8 mouse cellular contexts compared by ENCODE assay signal in genomic region chr11:5443511-5444233, GRCm38 (mm10). TPM values are rescaled to one million over a fixed set of nuclear protein-coding genes. Genes with fewer than 3 reads are reported as not detected.
DNase-seq lines count a peak whose midpoint lies in the region; ATAC-seq and TF ChIP-seq lines count a peak whose summit lies in the region.

No protein-coding gene starts in this region.

- peak; percentile 26 to 46 for DNase-seq in cerebellum, adult 2 months
- DNase-seq in cerebellum, postnatal 36 days = no peak
- peak; percentile 55 for DNase-seq in Muller cell, postnatal 12 days (ENCODE audit: inconsistent ontology term)
- DNase-seq in embryonic facial prominence, embryonic 10.5 days (ENCODE audit: low spot score) = peak; percentile 68
- DNase-seq in kidney, postnatal 14 days = peak; percentile 32
- DNase-seq in midbrain, embryonic 10.5 days (ENCODE audit: low spot score) = peak; percentile 67
- peak; percentile 22 to 70 for DNase-seq in spleen, postnatal 4 days (ENCODE audit: low spot score in 2 of 2)

- H3K27me3 ChIP-seq in cerebellum, adult 2 months (ENCODE audit: control insufficient read depth, insufficient read depth, low read length) = no peaks in the 10 kb centered on the region
- H3K27me3 ChIP-seq in embryonic facial prominence, embryonic 10.5 days (replicated peaks; ENCODE audit: low read depth, poor library complexity, severe bottlenecking) = peaks cover 21% of the 10 kb centered on the region
- no peaks in the 10 kb centered on the region for H3K27me3 ChIP-seq in heart, embryonic 15.5 days
- peaks cover 11% of the 10 kb centered on the region for H3K27me3 ChIP-seq in midbrain, embryonic 10.5 days (ENCODE audit: low read depth, poor library complexity, severe bottlenecking)

- no peak for ATAC-seq in heart, embryonic 15.5 days (replicated peaks; ENCODE audit: insufficient number of reproducible peaks, insufficient read depth, low FRiP score, low read depth)

- TF ChIP-seq CTCF in cerebellum, adult 2 months (IDR thresholded peaks at IDR 0.05; ENCODE audit: borderline replicate concordance, insufficient read depth, low read depth, low read length) = no peak

- no peaks in the 10 kb centered on the region for H3K36me3 ChIP-seq in embryonic facial prominence, embryonic 10.5 days (replicated peaks)
- H3K36me3 ChIP-seq in heart, embryonic 15.5 days = no peaks in the 10 kb centered on the region
- 0 out of 2 replicates have a peak, but pooled peaks cover 3% of the 10 kb centered on the region for H3K36me3 ChIP-seq in midbrain, embryonic 10.5 days

- H3K4me3 ChIP-seq in cerebellum, adult 2 months (replicated peaks; ENCODE audit: insufficient read depth, low read depth, low read length) = peak overlapping the region; percentile 64
- peak overlapping the region; percentile 89 for H3K4me3 ChIP-seq in embryonic facial prominence, embryonic 10.5 days
- peak overlapping the region; percentile 89 for H3K4me3 ChIP-seq in heart, embryonic 15.5 days
- H3K4me3 ChIP-seq in midbrain, embryonic 10.5 days = peak overlapping the region; percentile 90

- H3K4me2 ChIP-seq in heart, embryonic 15.5 days = peak overlapping the region; percentile 94

- 6% methylated on average over 38 of the region's 38 CpGs for WGBS in cerebellum, adult 2 months
- WGBS in embryonic facial prominence, embryonic 10.5 days = under 1% methylated on average over 38 of the region's 38 CpGs
- 2% methylated on average over 38 of the region's 38 CpGs for WGBS in heart, embryonic 15.5 days
- WGBS in midbrain, embryonic 10.5 days = under 1% methylated on average over 38 of the region's 38 CpGs

- no peak overlapping the region for H3K27ac ChIP-seq in cerebellum, adult 2 months (ENCODE audit: insufficient read depth, low read length)
- peak overlapping the region; percentile 93 for H3K27ac ChIP-seq in embryonic facial prominence, embryonic 10.5 days (replicated peaks)
- peak overlapping the region; percentile 84 for H3K27ac ChIP-seq in heart, embryonic 15.5 days
- H3K27ac ChIP-seq in midbrain, embryonic 10.5 days (replicated peaks) = peak overlapping the region; percentile 95

- peak overlapping the region; percentile 94 for H3K9ac ChIP-seq in heart, embryonic 15.5 days

- no peak for TF ChIP-seq POLR2A in cerebellum, adult 2 months (IDR thresholded peaks at IDR 0.05; ENCODE audit: borderline replicate concordance, insufficient read depth, low read length)

- no peaks in the 10 kb centered on the region for H3K4me1 ChIP-seq in cerebellum, adult 2 months (ENCODE audit: control insufficient read depth, insufficient read depth, low read length)
- peaks cover 41% of the 10 kb centered on the region for H3K4me1 ChIP-seq in embryonic facial prominence, embryonic 10.5 days
- H3K4me1 ChIP-seq in heart, embryonic 15.5 days (replicated peaks) = peaks cover 18% of the 10 kb centered on the region
- peaks cover 57% of the 10 kb centered on the region for H3K4me1 ChIP-seq in midbrain, embryonic 10.5 days

- no peaks in the 10 kb centered on the region for H3K9me3 ChIP-seq in embryonic facial prominence, embryonic 10.5 days
- no peaks in the 10 kb centered on the region for H3K9me3 ChIP-seq in heart, embryonic 15.5 days (replicated peaks)
- H3K9me3 ChIP-seq in midbrain, embryonic 10.5 days (replicated peaks) = no peaks in the 10 kb centered on the region

RNA-seq across cellular contexts. Expression of gene Znrf3, which starts 1.0 kb away (rescaled TPM):
- polyA plus RNA-seq in cerebellum, adult 2 months (2012; rRNA removed) = 5.4 and 5.8 TPM in 2 replicates
- polyA plus RNA-seq in embryonic facial prominence, embryonic 10.5 days (2016; fragmentation: Nextera tagmentation; extraction: Ambion mirVana) = 13.1 and 13.8 TPM in 2 replicates
- polyA plus RNA-seq in heart, embryonic 15.5 days (2015; fragmentation: Nextera tagmentation; extraction: Ambion mirVana) = 6.5 and 6.7 TPM in 2 replicates
- polyA plus RNA-seq in midbrain, embryonic 10.5 days (2016; fragmentation: Nextera tagmentation; extraction: Ambion mirVana) = 12.2 and 12.8 TPM in 2 replicates

Comparison
In these comparisons a context has a peak if more than half of its experiments do, and no peak if none do; other contexts are left out.
1. DNase-seq: peak in cerebellum, adult 2 months (2 of 2), Muller cell, postnatal 12 days (single experiment), embryonic facial prominence, embryonic 10.5 days (single experiment), kidney, postnatal 14 days (single experiment), midbrain, embryonic 10.5 days (single experiment) and spleen, postnatal 4 days (2 of 2); none in cerebellum, postnatal 36 days (0 of 2).
2. Peak in every context shown above with its lines, with median percentiles within 50 percentile points of each other: H3K4me3 ChIP-seq.